Comparison of ENCODE assay signal across 15 mouse cellular contexts in the genomic region with DNA sequence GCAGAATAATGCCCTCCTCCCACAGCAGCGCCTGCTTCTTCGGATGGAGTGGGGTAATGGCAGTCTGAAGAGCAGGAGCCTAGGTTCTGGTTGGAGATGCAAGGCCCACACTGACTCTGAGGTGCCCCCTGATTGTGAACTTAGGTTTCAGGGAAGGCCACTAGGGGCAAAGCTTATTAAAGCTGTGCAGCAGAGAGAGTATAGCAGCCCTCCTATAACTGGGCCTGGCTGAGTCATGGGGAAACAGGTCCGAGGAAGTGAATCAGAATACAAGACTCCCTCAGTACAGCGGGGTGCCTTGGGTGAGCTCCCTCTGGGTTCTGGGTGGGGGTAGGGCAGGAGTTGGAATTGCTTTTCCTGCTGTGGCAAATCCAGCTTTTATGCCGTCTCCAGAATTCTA. TPM values are rescaled to one million over a fixed set of nuclear protein-coding genes. Genes with fewer than 3 reads are reported as not detected.
A peak's percentile ranks its signal among the peaks of the same experiment; 100 is the strongest.
DNase-seq lines count a peak whose midpoint lies in the region; ATAC-seq and TF ChIP-seq lines count a peak whose summit lies in the region.
"Had no signal": no experiment of that assay in that cellular context is flagged by ENCODE, and none has a peak within 500 bp of the region (broad histone marks: within the 10 kb centered on the region; RNA-seq: fewer than 3 reads in every experiment).

No protein-coding gene starts in this region.

- DNase-seq in forebrain, postnatal 0 days: no peak
- DNase-seq in forebrain, embryonic 11.5 days (ENCODE audit: low spot score): no peak
- peak; percentile 5 for DNase-seq in right cerebral cortex, postnatal 14 days
- no peak for DNase-seq in right cerebral cortex, adult 2 months (ENCODE audit: low spot score in 2 of 2)
- no peak for DNase-seq in layer of hippocampus, adult 18-20 months (ENCODE audit: low spot score in 2 of 2)
- DNase-seq in heart, adult 9 months (ENCODE audit: low spot score in 2 of 2): no peak
- DNase-seq: adrenal gland, adult 2 months; gastrocnemius, postnatal 10 days; heart, postnatal 10 days had no signal

- H3K36me3 ChIP-seq in forebrain, postnatal 0 days (ENCODE audit: insufficient read depth): no peaks in the 10 kb centered on the region; the same call in 1 of the 2 replicates
- no peaks in the 10 kb centered on the region; the same call in 1 of the 2 replicates for H3K36me3 ChIP-seq in forebrain, embryonic 11.5 days (ENCODE audit: control insufficient read depth, insufficient read depth, low read length)
- H3K36me3 ChIP-seq in hindbrain, embryonic 13.5 days: 0 out of 2 replicates have a peak, but pooled peaks cover 2% of the 10 kb centered on the region
- no peaks in the 10 kb centered on the region for H3K36me3 ChIP-seq in stomach, embryonic 16.5 days (ENCODE audit: control insufficient read depth, insufficient read depth, low read length)

- H3K27me3 ChIP-seq in forebrain, postnatal 0 days (ENCODE audit: insufficient read depth, low read length): no peaks in the 10 kb centered on the region
- H3K27me3 ChIP-seq in forebrain, embryonic 11.5 days (ENCODE audit: control insufficient read depth, insufficient read depth, low read length): no peaks in the 10 kb centered on the region
- H3K27me3 ChIP-seq in hindbrain, embryonic 13.5 days: no peaks in the 10 kb centered on the region
- no peaks in the 10 kb centered on the region for H3K27me3 ChIP-seq in stomach, embryonic 16.5 days (ENCODE audit: control insufficient read depth, insufficient read depth, low read length)

- ATAC-seq in forebrain, postnatal 0 days: peak; percentile 24; the same call in 1 of the 2 replicates
- ATAC-seq in forebrain, embryonic 11.5 days (replicated peaks; ENCODE audit: low FRiP score): no peak
- ATAC-seq in hindbrain, embryonic 13.5 days (ENCODE audit: low FRiP score): no peak
- no peak for ATAC-seq in stomach, embryonic 16.5 days (ENCODE audit: insufficient read depth, low FRiP score)

- WGBS in forebrain, postnatal 0 days: 67% methylated on average over 5 of the region's 5 CpGs
- 70% methylated on average over 5 of the region's 5 CpGs for WGBS in forebrain, embryonic 11.5 days
- WGBS in hindbrain, embryonic 13.5 days: 77% methylated on average over 5 of the region's 5 CpGs
- WGBS in stomach, embryonic 16.5 days: 68% methylated on average over 5 of the region's 5 CpGs

- no peak overlapping the region for H3K27ac ChIP-seq in forebrain, postnatal 0 days (ENCODE audit: low read depth, low read length)
- H3K27ac ChIP-seq in forebrain, embryonic 11.5 days (ENCODE audit: low read depth, low read length): no peak overlapping the region
- H3K27ac ChIP-seq in hindbrain, embryonic 13.5 days: peak overlapping the region; percentile 71
- H3K27ac ChIP-seq in stomach, embryonic 16.5 days (ENCODE audit: low read length): peak overlapping the region; percentile 14; the same call in 1 of the 2 replicates

- H3K9me3 ChIP-seq in forebrain, postnatal 0 days (ENCODE audit: low read length): no peaks in the 10 kb centered on the region
- no peaks in the 10 kb centered on the region for H3K9me3 ChIP-seq in forebrain, embryonic 11.5 days (ENCODE audit: control insufficient read depth, low read length)
- no peaks in the 10 kb centered on the region for H3K9me3 ChIP-seq in hindbrain, embryonic 13.5 days
- H3K9me3 ChIP-seq in stomach, embryonic 16.5 days (replicated peaks; ENCODE audit: control insufficient read depth, low read length): no peaks in the 10 kb centered on the region

- H3K4me1 ChIP-seq in forebrain, postnatal 0 days (ENCODE audit: insufficient read depth): no peaks in the 10 kb centered on the region
- peaks cover 19% of the 10 kb centered on the region for H3K4me1 ChIP-seq in forebrain, embryonic 11.5 days (replicated peaks; ENCODE audit: control insufficient read depth, insufficient read depth, low read length)
- peaks cover 87% of the 10 kb centered on the region for H3K4me1 ChIP-seq in hindbrain, embryonic 13.5 days (replicated peaks)
- H3K4me1 ChIP-seq in stomach, embryonic 16.5 days (ENCODE audit: control insufficient read depth, insufficient read depth, low read length): peaks cover 9% of the 10 kb centered on the region

- TF ChIP-seq CTCF in forebrain, postnatal 0 days (IDR thresholded peaks at IDR 0.05; ENCODE audit: low read depth): peak; percentile 36

- H3K9ac ChIP-seq in forebrain, postnatal 0 days: no peak overlapping the region
- H3K9ac ChIP-seq in forebrain, embryonic 11.5 days (ENCODE audit: low read length): no peak overlapping the region
- no peak overlapping the region for H3K9ac ChIP-seq in hindbrain, embryonic 13.5 days
- H3K9ac ChIP-seq in stomach, embryonic 16.5 days (ENCODE audit: low read length): no peak overlapping the region

- H3K4me2 ChIP-seq in forebrain, postnatal 0 days (ENCODE audit: low read depth): no peak overlapping the region
- H3K4me2 ChIP-seq in forebrain, embryonic 11.5 days (ENCODE audit: low read depth, low read length, severe bottlenecking): no peak overlapping the region
- H3K4me2 ChIP-seq in hindbrain, embryonic 13.5 days: no peak overlapping the region
- H3K4me2 ChIP-seq in stomach, embryonic 16.5 days (ENCODE audit: low read depth, low read length): no peak overlapping the region

- H3K4me3 ChIP-seq in forebrain, postnatal 0 days (ENCODE audit: low read depth, low read length): no peak overlapping the region
- no peak overlapping the region for H3K4me3 ChIP-seq in forebrain, embryonic 11.5 days (ENCODE audit: low read depth, low read length)
- no peak overlapping the region for H3K4me3 ChIP-seq in hindbrain, embryonic 13.5 days
- H3K4me3 ChIP-seq in stomach, embryonic 16.5 days (replicated peaks; ENCODE audit: low read length): no peak overlapping the region
- H3K4me3 ChIP-seq: myocyte had no signal

RNA-seq across cellular contexts. Expression of gene Vapb, which starts 33.3 kb away (rescaled TPM):
- 40.2 and 41.8 TPM in 2 replicates for total RNA-seq in forebrain, postnatal 0 days (2014; rRNA removed)
- 12.4 and 13.6 TPM in 2 replicates for polyA plus RNA-seq in forebrain, postnatal 0 days (2015; fragmentation: Nextera tagmentation; extraction: Ambion mirVana)
- 10.5 and 11.5 TPM in 2 replicates for polyA plus RNA-seq in forebrain, embryonic 11.5 days (2014; fragmentation: Nextera tagmentation; extraction: Ambion mirVana)
- polyA plus RNA-seq in hindbrain, embryonic 13.5 days (2015; fragmentation: Nextera tagmentation; extraction: Ambion mirVana): 11.7 and 13.3 TPM in 2 replicates
- polyA plus RNA-seq in stomach, embryonic 16.5 days (2015; fragmentation: Nextera tagmentation; extraction: Ambion mirVana): 19.7 and 20.7 TPM in 2 replicates
- total RNA-seq in layer of hippocampus, adult 18-20 months (2021): 100 to 1,000 TPM; 116 to 127 TPM

RNA-seq across cellular contexts. Expression of gene 1700010B08Rik, which starts 51.4 kb away (rescaled TPM):
- total RNA-seq in forebrain, postnatal 0 days (2014; rRNA removed): not detected in 2 replicates
- not detected in 2 replicates for polyA plus RNA-seq in forebrain, postnatal 0 days (2015; fragmentation: Nextera tagmentation; extraction: Ambion mirVana)
- polyA plus RNA-seq in forebrain, embryonic 11.5 days (2014; fragmentation: Nextera tagmentation; extraction: Ambion mirVana): not detected in 2 replicates
- not detected in 2 replicates for polyA plus RNA-seq in hindbrain, embryonic 13.5 days (2015; fragmentation: Nextera tagmentation; extraction: Ambion mirVana)
- not detected in 2 replicates for polyA plus RNA-seq in stomach, embryonic 16.5 days (2015; fragmentation: Nextera tagmentation; extraction: Ambion mirVana)
- total RNA-seq in layer of hippocampus, adult 18-20 months (2021): not detected
- total RNA-seq: adrenal gland, adult 2 months; gastrocnemius, postnatal 10 days; heart, postnatal 10 days had no signal
- polyA plus RNA-seq: adrenal gland, adult 2 months; liver, embryonic 16.5 days; small intestine, adult 2 months; thymus, postnatal 0 days had no signal

Comparison
In these comparisons a context has a peak if more than half of its experiments do, and no peak if none do; other contexts are left out.
1. H3K27ac ChIP-seq: peak in hindbrain, embryonic 13.5 days (single experiment) and stomach, embryonic 16.5 days (single experiment); none in forebrain, postnatal 0 days (single experiment) and forebrain, embryonic 11.5 days (single experiment).